Mouse (Mus musculus) ovary, postnatal 36 days (tissue): ENCODE data around the gene Mapk14.
"Not testable (repeated sequence)": the region's sequence is repeated elsewhere in the genome, so short reads cannot be mapped to it uniquely, and the experiment has no call there.

Experiments used
- DNase-seq: peaks from one replicate; pipeline ENCODE4 v3.0.0; 2022; ENCODE audit warnings: low spot score, mixed read lengths

Mapk14 gene

DNA sequence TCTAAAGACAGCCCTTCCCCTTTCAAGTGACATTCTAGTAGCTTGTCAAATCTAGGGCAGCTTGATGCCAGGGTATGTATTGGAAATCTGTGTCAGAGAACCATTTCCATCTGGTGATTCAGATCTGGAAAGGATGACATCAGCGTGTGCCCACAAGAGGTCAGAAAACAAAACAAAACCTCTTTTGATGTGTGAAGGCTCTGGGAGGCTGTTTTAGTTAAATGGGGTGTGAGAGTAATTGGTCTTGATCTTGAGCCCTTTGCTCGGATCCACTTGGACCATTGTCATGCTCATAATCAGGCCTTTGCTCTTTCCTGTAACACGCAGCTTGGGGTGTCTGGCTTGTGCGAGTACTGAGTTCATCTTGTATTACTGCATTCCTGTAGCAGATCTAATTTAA lies 7.1 kb downstream of the Mapk14 start:
- DNase-seq = no peak

DNA sequence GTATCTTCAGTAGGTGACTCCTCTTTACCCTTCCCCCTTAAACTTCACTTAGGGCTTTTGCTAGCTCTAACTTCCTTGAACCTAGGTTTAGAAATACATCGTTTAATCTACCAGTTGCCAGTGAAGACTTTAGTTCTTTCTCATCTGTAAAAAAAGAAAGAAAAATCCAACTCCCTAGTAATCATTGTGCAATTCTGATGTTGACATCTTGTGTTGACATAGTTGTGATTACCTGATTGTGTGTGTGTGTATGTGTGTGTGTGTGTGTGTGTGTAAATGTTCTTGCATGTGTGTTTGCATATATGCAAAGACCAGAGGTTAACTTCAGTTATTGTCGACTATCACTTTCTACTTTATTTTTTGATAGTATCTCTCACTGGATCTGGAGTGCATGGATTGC lies 7.5 kb downstream of the Mapk14 start:
- DNase-seq = no peak

DNA sequence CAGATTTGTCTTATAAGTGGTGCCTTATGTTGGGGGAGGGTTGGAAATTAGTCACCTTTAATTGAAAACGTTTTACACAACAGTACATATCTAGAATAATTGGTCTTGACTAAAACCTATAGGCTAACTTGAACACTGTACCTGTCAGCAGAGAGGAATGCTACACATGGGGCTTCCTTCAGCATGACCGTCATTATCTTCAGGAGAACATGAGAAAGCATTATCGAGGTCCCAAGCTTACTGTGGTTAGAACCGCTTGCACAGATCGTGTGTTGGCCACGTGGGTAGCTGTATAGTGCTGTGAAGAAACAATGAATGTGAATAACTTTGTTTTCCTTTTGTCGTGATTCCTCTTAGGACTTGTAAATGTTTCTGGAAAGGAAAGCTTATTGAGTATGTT lies 8.7 kb downstream of the Mapk14 start:
- DNase-seq = no peak

DNA sequence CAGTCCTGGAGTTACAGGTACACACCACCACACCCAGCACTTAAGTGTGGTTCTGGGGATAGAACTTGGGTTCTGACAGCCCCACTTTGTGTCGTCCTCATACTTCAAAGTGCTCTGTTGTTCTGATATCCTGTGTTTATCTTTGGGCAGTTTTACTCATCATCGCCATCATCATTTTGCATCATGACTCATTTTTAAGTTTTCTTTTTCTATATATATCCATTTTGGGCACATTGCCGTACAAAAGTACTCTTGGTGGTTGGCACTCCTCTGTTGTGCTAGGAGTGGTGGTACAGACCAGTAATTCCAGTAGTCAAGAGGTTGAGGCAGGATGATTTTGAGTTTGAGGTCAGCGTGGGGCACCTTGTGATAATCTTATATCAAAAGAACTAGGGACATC lies 10.0 kb downstream of the Mapk14 start:
- DNase-seq = no peak

DNA sequence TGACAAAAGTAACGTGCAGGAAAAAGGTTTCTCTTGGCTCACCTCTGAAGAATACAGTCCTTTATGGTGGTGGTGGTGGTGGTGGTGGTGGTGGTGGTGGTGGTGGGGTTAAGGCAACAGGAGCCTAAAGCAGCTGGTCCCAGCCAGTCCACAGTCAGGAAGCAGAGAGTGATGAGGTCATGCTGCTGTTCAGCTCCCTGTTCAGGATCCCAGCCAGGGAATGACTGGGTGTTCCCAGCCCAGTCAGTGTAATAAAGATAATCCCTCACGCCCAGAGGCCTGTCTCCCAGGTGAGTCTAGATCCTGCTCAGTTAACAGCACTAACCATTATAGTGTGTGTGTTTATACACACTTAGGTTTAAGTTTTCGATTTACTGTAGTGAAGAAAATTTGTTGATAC lies 10.6 kb downstream of the Mapk14 start:
- DNase-seq = no peak

DNA sequence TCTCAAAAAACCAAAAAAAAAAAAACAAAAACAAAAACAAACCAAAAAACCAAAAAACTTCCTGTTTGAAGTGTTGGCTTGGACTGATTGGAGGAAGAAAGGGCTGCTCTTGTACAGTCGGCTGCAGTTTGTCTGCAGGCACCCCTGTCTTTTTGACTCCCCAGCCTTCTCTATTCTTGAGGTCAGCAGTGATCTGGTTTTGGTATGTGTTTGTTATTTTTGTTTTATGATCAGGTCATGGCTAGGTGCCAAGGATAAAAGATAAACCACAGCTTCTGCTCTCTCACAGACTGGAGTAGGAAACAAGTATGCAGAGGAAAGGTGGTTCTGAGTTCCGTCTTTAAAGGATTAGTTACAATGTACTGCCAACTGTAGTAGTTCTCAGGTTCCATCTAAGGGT lies 11.5 kb downstream of the Mapk14 start:
- DNase-seq = no peak

DNA sequence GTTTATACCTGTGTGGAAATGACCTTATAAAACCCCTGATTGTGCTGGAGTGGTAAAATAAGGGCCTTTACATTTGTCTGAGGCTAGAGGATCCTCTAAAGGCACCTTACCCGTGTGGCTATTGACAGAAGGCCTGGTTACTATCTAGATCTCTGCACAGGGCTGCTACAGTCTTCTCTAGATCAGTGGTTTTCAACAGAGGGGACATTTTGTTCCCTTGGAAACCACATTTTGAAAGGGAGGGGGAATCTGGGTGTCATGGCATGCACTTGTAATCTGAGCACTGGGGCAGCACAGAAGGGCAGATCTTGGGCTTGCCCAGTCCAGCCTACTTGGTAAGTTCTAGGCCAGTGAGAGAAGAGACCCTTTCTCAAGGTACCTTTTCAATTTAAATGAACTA lies 15.6 kb downstream of the Mapk14 start:
- no peak for DNase-seq

DNA sequence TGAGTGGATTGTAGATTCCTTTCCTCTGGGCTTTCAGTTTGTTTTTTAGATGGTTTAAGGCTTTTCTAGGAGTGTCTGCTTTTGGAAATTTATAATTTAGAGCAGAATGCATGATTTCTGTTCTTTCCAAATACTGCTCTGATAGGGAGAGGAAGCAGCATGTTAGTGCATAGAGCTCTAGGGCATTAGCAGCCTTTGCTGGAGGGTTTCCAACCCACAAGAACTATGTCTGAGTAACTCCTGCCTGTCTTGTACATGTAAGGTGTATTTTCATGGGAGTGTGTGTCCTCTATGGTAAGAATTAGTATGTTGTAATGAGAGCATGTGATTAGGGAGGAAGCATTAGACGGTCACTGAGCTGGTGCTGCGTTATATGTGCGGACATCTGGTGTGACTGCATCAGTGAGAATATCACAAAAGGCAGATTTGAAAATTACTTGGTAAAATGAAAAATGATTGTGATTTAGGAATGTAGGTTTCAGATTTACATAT lies 16.1 kb downstream of the Mapk14 start:
- DNase-seq = no peak

DNA sequence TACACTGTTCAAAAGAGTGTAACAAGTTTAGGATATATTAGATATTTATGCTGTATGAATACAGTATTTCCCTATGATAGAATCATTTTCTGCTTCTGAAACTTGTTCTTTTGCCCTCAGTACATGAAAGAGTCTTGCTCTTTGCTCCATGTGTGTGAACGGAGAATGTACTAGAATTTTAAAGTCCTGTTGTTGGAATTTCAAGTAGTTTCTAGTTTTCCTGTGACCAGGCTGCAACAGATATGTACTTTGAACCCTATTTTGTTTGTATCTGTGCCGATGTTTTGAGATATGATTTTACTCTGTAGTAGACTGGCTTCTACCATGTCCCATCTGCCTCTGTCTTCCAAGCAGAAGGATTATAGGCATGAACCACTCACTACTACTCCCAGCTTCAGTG lies 16.7 kb downstream of the Mapk14 start:
- no peak for DNase-seq

DNA sequence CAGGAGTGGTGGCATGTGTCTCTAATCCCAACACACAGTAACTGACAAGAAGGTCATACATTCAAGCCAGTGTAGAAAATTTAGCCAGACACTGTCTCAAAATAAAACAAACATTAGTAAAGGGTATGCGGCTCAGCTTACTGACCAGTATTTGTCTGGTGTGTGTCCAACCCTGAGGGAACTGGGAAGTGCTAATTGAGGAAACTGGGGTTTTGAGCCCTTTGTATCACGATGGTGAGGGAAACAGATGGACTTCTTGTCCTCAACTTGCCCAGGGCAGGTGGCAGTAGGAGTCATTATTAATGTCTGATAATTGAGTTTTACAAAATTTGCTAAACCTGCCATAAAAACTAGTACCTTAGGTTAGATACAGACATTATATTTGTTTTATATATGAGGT lies 17.9 kb downstream of the Mapk14 start:
- no peak for DNase-seq

DNA sequence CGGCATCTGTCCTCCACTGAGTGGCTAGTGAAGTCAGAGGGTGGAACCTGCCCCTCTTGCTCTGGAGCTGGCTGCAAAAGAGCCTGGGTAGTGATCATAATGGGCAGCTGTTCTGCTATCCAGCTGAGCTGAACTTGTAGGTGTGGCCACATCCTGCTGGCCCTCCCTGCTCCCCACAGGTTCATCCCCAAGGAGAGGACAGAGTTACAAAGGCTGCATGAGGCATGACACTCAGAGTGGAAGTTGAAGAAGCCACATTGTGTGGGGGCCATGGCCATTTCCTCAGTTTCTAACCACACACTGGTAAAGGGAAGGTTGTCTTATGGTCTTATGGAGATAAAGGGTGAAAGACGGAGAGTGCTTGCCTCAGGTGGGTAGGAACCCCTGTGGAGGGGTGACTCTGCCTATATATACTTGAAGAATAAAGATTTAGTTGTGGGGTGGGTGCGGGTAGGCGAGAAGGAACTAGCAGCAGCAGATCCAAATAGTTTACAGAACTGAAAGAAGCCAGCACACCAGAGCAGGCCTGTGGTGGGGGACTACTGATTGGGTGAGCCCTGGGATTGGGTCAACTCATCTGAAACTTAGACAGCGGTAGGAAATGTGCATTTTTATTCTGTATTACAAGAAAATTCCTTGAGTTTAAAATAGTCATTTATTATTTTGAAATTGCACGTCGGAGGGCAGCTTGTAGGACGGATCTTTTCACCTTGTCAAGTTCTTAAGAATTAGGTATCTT lies 18.6 kb downstream of the Mapk14 start:
- DNase-seq = no peak

DNA sequence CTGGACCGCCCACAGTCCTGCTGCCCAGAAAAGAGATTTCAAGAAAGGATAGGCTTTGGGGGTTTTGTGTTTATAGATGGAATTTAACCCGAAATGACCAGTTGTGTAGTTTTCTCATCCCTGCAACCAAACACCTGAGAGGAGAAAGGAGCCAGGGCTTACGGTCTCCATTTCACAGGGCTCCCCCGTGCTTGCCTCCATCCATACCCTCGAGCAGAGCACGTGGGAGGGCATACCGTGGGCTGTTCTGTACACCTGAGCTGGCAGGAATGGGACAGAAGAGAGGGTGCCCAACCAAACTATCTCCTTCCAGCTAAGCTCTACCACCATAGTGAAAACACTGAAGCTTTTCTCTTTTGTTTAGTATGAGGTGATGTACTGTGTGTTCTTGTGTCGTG lies 19.2 kb downstream of the Mapk14 start:
- DNase-seq = no peak

DNA sequence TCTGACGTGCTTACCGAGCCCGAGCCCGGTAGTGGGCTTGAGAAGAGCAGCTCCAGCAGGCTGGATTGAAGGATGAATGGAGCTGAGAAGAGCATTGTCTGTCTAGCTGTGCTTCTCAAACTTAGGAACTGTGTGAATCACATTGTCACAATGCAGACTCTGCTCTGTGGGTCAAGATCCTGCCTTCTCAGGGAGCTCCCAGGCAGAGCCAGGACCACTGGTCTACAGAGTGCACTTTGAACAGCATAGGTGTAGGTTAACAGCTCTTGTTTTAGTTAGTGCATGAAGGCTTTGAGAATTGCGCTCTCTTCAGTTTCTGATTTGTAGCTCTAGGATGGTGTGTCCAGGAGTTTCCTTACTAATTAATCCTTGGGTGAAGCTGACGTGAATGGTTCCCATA lies 20.1 kb downstream of the Mapk14 start:
- no peak for DNase-seq

DNA sequence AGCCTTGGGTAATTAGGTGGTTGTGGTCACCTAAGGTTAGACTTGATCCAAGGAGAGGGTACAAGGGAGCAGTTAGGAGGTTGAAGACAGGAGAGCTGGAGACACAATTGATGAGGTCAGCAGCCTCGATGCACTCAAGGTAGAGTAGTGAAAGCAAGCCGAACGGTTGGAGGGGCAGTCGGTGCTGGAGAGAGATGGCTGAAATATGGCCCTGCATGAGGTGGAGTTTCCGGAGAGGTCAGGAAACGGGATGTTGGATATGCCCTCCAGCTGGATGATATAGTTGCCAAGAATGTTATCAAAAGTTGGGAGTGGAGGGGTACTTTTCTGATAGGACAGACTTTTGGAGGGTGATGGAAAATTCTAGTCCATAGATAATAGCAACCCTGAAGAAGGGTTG lies 21.2 kb downstream of the Mapk14 start:
- no peak for DNase-seq

DNA sequence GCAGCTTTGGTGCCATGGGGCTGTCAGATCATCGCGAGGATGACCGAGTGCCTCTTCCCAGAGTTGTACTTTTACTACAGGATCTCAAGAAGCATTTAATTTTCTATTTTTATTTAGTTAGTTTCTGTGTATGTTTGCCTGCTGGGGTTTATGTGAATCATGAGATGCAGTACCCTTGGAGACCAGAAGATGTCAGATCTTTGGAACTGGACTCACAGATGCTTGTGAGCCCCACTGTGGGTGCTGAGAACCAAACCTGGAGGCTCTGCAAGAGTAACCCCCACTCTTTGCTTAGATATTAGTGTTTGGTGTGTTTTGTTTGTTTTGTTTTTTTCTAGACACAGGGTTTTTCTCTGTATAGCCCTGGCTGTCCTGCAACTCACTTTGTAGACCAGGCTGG lies 22.9 kb downstream of the Mapk14 start:
- no peak for DNase-seq

DNA sequence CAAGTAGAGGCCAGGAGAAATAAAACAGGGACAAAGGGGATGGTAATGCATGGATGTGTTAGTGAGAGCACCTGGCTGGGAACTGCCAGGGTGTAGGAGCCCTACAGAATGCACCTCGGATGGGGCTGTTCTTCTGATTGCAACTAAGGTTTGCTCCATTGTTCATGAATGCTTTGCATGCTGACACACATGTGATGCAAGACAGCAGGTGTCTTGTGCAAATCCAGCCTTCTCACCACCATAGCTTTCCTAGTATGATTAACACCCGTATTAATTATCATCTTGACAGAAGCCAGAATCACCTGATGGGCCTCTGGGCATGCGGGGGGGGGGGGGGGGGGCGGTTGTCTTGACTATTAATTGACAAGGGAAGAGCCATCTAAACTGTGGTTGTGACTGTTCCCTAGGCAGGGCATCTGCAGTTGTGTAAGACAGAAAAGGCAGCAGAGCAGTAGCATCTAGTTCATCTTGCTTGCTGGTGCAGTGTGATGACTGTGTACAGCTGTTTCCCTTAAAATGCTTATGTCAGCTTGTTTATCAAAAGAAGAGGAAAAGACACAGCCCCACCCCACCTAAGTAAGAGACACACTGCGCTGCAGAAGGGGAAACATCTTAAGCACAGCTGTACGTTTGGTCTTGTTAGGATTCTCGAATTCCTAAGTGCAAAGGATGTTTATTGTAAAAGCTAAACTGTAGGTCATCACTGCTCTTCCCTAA lies 24.9 kb downstream of the Mapk14 start:
- no peak for DNase-seq

DNA sequence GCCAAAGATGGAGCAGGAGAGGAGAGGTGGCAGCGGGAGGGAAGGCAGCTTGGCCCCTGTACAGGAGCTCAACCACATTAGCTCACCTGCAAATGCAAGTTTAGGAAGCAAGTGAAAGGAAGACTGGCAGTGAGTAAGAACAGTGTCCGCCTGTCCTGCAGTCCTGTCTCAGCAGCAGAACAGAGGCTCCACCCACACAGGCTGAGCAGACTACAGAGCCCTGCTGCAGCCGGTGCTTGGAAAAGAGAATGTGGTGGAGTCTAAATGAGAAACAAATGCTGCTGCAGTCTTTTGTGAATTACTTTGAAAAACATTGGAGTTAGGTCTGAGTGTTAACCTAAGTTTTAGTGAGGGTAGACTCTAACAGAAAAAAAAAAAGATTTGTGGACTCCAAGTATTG lies 26.4 kb downstream of the Mapk14 start:
- DNase-seq = no peak

DNA sequence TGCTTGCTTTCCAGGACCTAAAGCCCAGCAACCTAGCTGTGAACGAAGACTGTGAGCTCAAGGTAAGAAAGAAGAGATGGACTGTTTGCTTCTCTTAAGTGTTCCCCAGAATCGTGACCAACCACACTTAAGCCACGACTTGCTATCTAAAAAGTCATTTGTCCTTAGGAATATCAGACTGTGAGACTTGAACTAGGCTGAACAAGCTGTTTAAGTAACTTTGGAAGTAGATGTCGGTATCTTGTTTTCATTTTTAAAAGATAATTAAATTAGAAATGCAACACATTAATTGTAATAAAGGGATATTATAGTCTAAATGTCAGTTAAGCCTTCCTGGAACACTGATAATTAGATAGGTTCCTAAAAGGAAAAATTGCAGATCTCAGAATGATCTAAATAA lies 34.7 kb downstream of the Mapk14 start, which contains the start of gene AC170998.1:
Gene AC170998.1, plus strand, starts transcription at position 301 of the 400 bp plus-strand sequence.
- DNase-seq = no peak

DNA sequence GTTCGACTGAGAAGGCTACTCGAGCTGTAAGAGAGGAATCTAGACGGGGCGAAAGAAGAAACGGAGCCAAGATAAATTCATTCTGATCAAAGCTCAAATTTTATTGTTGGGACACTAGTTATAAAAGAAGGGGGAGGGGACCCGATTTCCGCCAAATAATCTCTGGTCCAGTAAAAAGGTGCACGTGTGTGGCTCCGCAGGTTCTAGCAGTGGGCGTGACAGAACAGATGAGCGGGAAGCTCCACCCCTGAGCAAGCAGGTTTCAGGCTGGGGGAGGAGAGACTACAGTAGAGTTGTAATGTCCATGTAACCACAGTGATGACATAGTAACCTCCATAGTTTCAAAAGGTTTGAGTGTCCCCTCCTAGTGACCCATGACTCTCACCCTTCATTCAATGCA lies 36.4 kb downstream of the Mapk14 start:
- not testable (repeated sequence) for DNase-seq

DNA sequence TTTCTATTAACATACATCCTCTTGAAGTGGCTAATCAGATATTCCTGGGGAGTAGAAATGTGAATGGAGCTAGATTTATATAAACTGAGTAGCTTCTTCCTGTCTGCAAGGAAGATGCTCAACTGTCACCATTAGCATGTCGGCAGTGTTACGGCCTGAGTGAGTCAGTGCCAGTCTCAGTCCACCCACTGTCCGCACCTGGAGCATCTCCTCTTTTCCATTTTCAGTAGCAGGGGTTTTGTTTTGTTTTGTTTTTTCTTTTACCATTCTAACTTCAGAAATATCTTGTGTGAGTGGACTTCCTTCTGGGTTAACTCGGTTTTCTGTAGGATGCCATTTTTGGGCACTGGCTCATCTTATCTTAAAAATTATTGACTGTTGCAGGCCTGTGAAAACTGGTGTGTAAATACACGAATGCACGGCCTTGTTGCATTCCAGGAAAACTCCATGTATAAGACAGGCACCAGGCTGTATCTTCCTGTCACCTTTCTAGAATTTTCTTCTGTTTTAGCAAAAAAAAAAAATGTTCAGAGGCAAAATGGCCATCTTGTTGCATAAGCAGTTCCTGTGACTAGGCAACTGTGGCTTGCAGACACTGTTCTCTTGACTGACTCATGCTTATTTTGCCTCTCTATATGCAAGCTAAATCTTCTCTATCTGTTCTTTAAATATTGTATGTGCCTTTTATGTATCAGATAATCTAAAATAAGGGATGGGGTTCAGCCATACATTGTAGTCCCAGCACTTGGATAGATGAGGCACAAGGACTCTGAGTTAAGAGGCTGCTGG lies 44.4 kb downstream of the Mapk14 start:
- no peak for DNase-seq

DNA sequence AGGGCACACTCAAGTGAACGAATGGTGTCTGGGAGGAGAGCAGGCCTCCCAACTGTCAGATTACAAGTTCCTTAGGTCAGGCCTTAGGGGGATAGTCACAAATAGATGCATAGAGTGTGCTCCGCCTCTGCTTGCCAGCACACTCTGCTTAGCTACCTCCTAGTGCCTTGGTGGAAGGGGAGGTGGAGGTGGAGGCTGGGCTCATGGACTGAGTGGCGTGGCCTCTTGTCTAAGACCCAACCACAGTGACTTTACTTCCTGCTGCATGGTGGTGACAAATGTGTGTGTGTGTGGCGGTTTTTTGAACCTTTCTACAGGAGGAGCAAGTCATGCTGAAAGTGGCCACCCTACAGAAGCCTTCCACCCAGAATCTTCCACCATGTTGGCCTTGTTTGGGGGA lies 45.4 kb downstream of the Mapk14 start:
- no peak for DNase-seq

DNA sequence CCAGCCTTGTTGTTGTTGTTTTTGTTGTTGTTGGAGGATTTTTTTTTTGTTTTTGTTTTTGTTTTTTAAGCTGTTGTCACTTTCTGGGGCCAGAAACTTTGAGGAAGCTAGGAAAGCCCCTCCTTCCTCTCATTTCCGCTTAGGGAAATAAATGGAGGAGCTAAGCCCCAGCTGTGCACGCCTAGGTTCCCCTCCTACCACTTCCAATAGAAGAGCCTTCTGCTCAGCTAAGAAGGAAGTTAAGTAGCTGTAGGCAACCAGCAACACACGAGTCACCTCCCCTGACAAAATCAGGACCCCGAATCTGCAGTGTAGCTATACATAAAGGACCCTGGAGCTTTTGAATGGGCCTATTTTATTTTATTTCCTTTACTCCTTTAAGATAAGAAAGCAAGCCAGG lies 46.8 kb downstream of the Mapk14 start:
- no peak for DNase-seq

DNA sequence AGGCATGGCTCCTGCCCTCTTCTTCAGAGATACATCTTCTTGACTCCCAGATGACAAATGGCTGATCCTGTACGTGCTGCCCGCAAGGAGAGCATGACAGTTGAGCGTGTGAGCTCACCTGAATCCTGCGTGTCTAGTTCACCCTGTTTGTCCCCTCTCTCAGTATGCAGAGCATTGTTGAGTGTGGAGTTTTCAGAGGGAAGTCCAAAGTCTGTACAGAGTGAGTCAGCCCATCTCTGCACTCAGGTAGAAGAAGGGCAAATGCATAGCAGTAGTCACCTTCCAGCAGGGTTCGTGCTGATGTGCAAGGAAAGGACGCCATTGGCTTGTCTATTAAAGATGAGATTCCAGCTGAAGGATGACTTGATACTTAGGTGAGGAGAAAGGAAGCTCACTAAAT lies 48.1 kb downstream of the Mapk14 start:
- DNase-seq = no peak
